Mouse (Mus musculus): Measurements from ENCODE around the gene Sun1. TPM values are rescaled to one million over a fixed set of nuclear protein-coding genes. Genes with fewer than 3 reads are reported as not detected.

Gene Sun1
- polyA plus RNA-seq, 1 experiment from 2014 or later, result 19.4 TPM

DNA sequence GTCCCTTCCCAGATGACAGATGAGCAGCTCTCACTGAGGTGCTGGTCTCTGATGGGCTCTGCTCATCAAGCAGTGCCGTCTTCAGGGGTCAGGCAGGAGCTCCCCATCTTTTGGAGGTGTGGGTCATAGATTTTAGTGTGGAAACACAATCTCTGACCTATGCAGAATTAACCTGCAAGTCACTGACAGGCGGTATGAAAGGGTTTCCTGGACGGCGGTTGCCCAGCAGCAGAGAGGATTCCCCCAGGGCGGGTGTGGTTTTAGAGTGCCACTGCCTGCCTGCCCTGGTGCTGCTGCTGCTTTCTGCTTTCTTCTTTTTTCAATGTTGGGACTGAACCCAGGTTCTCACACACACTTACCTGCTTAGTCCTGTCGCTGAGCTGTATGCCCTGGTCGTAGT is 6.1 kb downstream of the Sun1 start:
- no peak for DNase-seq (ENCODE audit: low spot score)

GRCm38 (mm10) chr5:139208183-139208582 is 7.7 kb downstream of the Sun1 start:
- DNase-seq (ENCODE audit: low spot score), result no peak

- peak; percentile 14 for DNase-seq (ENCODE audit: low spot score)
Observed at GRCm38 (mm10) chr5:139208871-139209684, 8.6 kb downstream of the Sun1 start.

GRCm38 (mm10) chr5:139209685-139210026 is 9.2 kb downstream of the Sun1 start:
- DNase-seq (ENCODE audit: low spot score), result no peak

- no peak for DNase-seq (ENCODE audit: low spot score)
Observed at GRCm38 (mm10) chr5:139211737-139212385, 11.4 kb downstream of the Sun1 start.

- no peak for DNase-seq (ENCODE audit: low spot score)
Observed at GRCm38 (mm10) chr5:139214298-139214697, 13.9 kb downstream of the Sun1 start.

DNA sequence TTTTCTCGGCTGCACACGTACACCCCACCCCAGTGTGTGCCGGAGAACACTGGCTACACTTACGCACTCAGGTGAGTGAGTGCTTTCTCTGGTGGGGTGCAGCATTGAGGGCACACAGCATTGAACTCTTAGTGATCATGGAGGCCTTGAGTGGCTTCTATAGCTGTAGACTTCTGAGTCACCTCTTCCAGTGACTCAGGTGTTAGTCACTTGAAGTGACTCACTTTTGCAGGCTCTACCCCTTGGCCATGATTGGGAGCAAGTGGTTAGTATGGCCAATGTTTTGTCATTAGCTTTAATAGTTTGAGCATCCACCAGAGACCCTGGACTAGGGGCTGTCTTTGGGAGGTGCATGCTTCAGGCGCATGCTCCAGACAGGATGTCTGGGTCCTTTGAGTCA is 14.7 kb downstream of the Sun1 start:
- DNase-seq (ENCODE audit: low spot score), result no peak

DNA sequence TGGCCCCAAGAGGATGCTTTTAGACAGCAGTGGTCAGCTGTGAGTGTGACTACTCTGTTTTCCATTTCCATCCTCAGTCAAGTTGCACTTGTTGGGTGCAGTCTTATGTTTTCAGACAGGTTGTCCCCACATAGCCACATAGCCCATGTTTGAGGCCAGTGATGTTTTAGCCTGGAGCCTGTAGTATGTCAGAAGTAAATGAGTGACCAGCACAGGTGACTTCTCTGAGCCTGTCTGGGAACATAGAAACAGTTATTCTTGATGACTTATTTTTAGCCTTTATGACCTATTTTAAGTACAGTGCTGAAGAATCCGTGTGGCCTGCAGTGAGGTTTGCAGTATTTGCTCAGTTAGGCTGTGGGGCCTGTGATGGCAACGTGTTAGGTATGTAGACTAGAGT is 15.7 kb downstream of the Sun1 start:
- no peak for DNase-seq (ENCODE audit: low spot score)

DNA sequence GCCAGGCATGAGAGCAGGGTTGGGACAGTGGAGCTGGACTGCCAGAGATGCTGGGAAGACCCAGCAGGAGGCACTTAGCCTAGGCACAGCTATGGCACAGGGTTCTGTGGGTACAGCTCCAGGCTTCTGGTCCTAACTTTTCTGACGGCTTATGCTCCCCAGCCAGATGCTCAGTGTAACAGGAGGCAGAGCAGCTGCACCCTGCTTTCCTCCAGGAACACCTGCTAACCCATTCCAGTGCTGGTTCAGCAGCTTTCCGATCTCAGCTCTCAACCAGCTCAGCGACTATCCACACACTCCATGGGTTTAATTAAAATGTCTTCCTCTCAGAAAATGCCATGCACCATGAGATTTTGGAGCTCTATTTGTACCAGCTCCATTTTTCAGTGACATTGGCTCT is 16.3 kb downstream of the Sun1 start:
- no peak for DNase-seq (ENCODE audit: low spot score)

GRCm38 (mm10) chr5:139220006-139220515 is 19.6 kb downstream of the Sun1 start:
- DNase-seq (ENCODE audit: low spot score), result no peak

GRCm38 (mm10) chr5:139220610-139221009 is 20.2 kb downstream of the Sun1 start:
- no peak for DNase-seq (ENCODE audit: low spot score)

- DNase-seq (ENCODE audit: low spot score), result no peak
Observed at GRCm38 (mm10) chr5:139223331-139223730, 22.9 kb downstream of the Sun1 start.

GRCm38 (mm10) chr5:139227236-139227635 is 26.8 kb downstream of the Sun1 start:
- no peak for DNase-seq (ENCODE audit: low spot score)

DNA sequence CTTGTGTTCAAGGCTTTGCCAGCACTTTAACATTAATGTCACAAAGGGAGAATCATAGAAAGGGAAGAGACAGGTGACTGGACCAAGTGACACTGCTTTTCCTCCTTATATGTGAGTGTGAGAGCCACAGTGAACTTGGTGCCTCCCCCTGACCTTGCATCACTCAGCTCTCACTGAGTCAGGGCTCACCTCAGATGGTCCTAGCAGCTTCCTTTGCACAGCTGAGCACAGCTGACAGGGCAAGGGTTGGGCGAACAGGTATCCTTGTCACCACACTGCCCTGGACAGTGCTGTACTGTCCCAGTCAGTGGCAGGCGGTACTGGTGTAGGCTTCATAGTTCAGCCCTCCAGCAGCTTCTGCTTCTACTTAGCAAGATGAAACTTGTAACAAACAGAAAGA is 27.2 kb downstream of the Sun1 start:
- DNase-seq (ENCODE audit: low spot score), result no peak

DNA sequence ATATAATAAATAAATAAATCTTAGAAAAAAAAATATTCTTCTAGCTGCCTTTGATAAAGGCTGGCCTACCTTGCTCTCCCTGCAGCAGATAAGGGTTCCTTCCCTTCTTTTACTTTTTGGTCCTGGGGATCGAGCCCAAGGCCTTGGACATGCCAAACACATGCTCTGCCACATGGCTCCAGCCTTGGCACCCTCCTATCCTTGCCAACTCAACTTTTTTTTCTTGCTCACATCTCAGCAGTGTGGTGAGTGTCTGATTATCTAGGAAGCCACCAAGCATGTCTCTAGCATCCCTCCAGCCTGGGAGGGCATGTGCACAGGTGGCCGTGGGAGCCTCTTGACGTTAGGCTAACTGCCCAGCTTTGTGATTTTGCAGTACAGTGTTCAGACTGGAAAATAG is 27.9 kb downstream of the Sun1 start:
- no peak for DNase-seq (ENCODE audit: low spot score)

DNA sequence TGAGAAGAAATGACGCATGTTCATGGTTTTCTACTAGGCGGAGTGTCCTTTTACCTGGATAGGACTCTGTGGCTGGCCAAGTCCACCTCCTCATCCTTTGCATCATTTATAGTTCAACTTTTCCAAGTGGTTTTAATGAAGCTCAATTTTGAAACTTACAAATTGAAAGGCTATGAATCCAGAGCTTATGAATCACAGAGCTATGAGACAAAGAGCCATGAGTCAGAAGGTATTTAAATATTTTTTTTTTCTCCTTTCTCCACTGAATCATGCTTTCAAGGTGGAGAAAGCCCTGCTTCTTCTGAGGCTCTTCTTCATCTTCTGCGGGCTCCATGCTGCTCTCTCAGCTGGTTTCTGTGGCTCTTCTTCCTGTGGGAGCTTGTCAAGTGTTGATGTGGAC is 29.3 kb downstream of the Sun1 start:
- DNase-seq (ENCODE audit: low spot score), result no peak

GRCm38 (mm10) chr5:139232083-139232482 is 31.6 kb downstream of the Sun1 start:
- DNase-seq (ENCODE audit: low spot score), result no peak

GRCm38 (mm10) chr5:139234423-139234822 is 34.0 kb downstream of the Sun1 start:
- no peak for DNase-seq (ENCODE audit: low spot score)

DNA sequence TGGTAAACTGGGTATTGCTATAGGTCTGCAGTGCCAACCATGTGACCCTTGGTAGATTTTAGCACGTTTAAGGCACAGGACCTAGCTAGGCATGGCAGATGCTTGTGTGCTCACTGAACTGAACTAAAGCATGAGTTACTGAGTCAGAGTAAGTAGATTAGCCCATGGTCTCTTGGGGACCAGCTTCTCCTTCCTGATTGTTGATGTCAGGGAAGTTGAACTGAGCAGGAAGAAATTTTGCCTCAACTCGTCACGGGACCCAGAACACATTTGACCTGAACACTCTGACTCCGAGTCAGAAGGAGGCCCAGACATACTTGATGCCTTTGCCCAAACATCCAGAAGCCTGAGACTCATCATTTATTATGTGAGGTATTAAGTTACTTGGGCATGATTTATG is 37.0 kb downstream of the Sun1 start:
- DNase-seq (ENCODE audit: low spot score), result no peak

GRCm38 (mm10) chr5:139241022-139241761 is 40.8 kb downstream of the Sun1 start:
- DNase-seq (ENCODE audit: low spot score), result no peak

- no peak for DNase-seq (ENCODE audit: low spot score)
Observed at GRCm38 (mm10) chr5:139243384-139243783, 42.9 kb downstream of the Sun1 start.

DNA sequence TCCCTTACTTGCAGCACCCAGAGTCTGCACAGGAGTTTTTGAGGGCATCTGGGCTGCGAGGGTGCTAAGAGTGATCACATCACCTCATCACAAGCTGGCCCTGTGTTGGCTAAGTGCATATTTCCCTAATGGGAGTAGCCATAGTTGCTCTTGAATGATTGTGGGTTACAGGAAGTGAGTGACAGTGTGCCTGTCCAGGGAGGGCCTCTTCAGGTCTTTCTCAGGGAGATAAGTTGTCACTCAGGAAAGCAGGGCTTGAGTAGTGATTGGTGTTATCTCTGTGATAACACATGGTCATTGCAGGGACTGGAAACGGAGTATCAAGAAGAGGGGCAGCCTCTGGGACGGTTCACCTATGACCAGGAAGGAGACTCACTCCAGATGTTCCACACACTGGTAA is 47.3 kb downstream of the Sun1 start:
- no peak for DNase-seq (ENCODE audit: low spot score)

Measured in thymus, postnatal 0 days (tissue).